Mouse (Mus musculus): Measurements from ENCODE around the gene Plekhg1. TPM values are rescaled to one million over a fixed set of nuclear protein-coding genes. Genes with fewer than 3 reads are reported as not detected.

The Plekhg1 gene
- total and polyA plus RNA-seq, 3 experiments: 0.60 to 0.97 (median 0.68) TPM

- H3K9me3 ChIP-seq (replicated peaks; ENCODE audit: low read length): no peaks in the 10 kb centered on the region
- no peak for DNase-seq (ENCODE audit: extremely low read depth)
- H3K4me3 ChIP-seq (replicated peaks in 1 of 3; ENCODE audit: low read depth in 2 of 3, low read length in 2 of 3, poor library complexity in 1 of 3): no peak overlapping the region
- dilution Hi-C loops (cut with MboI; ENCODE audit: extremely low pct_ligation_motif_present, extremely low pct_unique_long_range_greater_than_20kb, low sequenced_read_pairs) (no loop called here), in situ Hi-C loops (cut with MboI; ENCODE audit: low pct_ligation_motif_present, low pct_unique_long_range_greater_than_20kb, low sequenced_read_pairs) (loop anchor here (10.0 kb wide), 1 partner anchor 337 kb away; no protein-coding TSS in a partner anchor)
- H3K79me2 ChIP-seq (replicated peaks; ENCODE audit: control insufficient read depth, extremely low read depth, insufficient read depth, poor library complexity, severe bottlenecking): no peaks in the 10 kb centered on the region; the same call in 1 of the 2 replicates
- no peak overlapping the region for H3K4me2 ChIP-seq (ENCODE audit: insufficient read depth, low read depth, poor library complexity, severe bottlenecking)
- peaks cover 0 to 2% of the 10 kb centered on the region in 2 experiments; a peak in 1 of 4 replicates for H3K4me1 ChIP-seq (ENCODE audit: control insufficient read depth in 1 of 2, insufficient read depth in 2 of 2)
- H3K36me3 ChIP-seq (replicated peaks in 1 of 2; ENCODE audit: control insufficient read depth in 1 of 2, insufficient read depth in 1 of 2, low read length in 1 of 2): peaks cover 67 to 97% of the 10 kb centered on the region in 2 experiments
- H3K9ac ChIP-seq (ENCODE audit: insufficient read depth, low read depth): no peak overlapping the region
- TF ChIP-seq JUND (conservative IDR thresholded peaks at IDR 0.05; ENCODE audit: low read depth, low read length) (no peak), USF2 (conservative IDR thresholded peaks at IDR 0.05; ENCODE audit: low read depth, low read length) (no peak), PAX5 (IDR thresholded peaks at IDR 0.05; ENCODE audit: low read length) (no peak), MAX (IDR thresholded peaks at IDR 0.05; ENCODE audit: low read length) (no peak), CHD1 (IDR thresholded peaks at IDR 0.05; ENCODE audit: low read depth, low read length) (no peak), IRF4 (IDR thresholded peaks at IDR 0.05; ENCODE audit: low read depth, low read length) (no peak), ZKSCAN1 (IDR thresholded peaks at IDR 0.05; ENCODE audit: borderline replicate concordance, low read depth, low read length) (no peak)
- H3K27ac ChIP-seq (ENCODE audit: insufficient read depth, low read depth): no peak overlapping the region
- no peaks in the 10 kb centered on the region for H3K27me3 ChIP-seq (replicated peaks)
These were observed 257.8 kb downstream of the Plekhg1 start for GRCm38 (mm10) chr10:3997851-3998426.

GRCm38 (mm10) chr10:4002711-4003110, 262.5 kb downstream of the Plekhg1 start:
- dilution Hi-C loops (cut with MboI; ENCODE audit: extremely low pct_ligation_motif_present, extremely low pct_unique_long_range_greater_than_20kb, low sequenced_read_pairs): no loop called here
- no peak for TF ChIP-seq SMC3 (IDR thresholded peaks at IDR 0.05; ENCODE audit: low read depth, low read length)
- TF ChIP-seq MAFK (IDR thresholded peaks at IDR 0.05; ENCODE audit: insufficient replicate concordance, low read length): no peak
- TF ChIP-seq MAX (IDR thresholded peaks at IDR 0.05; ENCODE audit: low read length): no peak
- no peak for TF ChIP-seq RCOR1 (conservative IDR thresholded peaks at IDR 0.05; ENCODE audit: low read depth, low read length)
- no peak for TF ChIP-seq IRF4 (IDR thresholded peaks at IDR 0.05; ENCODE audit: low read depth, low read length)
- TF ChIP-seq ZC3H11A (IDR thresholded peaks at IDR 0.05; ENCODE audit: low read depth, low read length): no peak
- no peak for TF ChIP-seq MYC (IDR thresholded peaks at IDR 0.05; ENCODE audit: low read depth, low read length)
- TF ChIP-seq ZKSCAN1 (IDR thresholded peaks at IDR 0.05; ENCODE audit: borderline replicate concordance, low read depth, low read length): no peak
- TF ChIP-seq POLR2A (IDR thresholded peaks at IDR 0.05; ENCODE audit: low read depth, low read length): no peak
- no peak for TF ChIP-seq UBTF (IDR thresholded peaks at IDR 0.05; ENCODE audit: low read depth, low read length)
- TF ChIP-seq POLR2AphosphoS2 (IDR thresholded peaks at IDR 0.05; ENCODE audit: low read depth, low read length): no peak
- TF ChIP-seq TBP (conservative IDR thresholded peaks at IDR 0.05; ENCODE audit: low read depth, low read length): no peak
- TF ChIP-seq CHD1 (IDR thresholded peaks at IDR 0.05; ENCODE audit: low read depth, low read length): no peak

More at GRCm38 (mm10) chr10:4002711-4003110, 262.5 kb downstream of the Plekhg1 start:
- no peaks in the 10 kb centered on the region; the same call in 1 of the 2 replicates for H3K79me2 ChIP-seq (replicated peaks; ENCODE audit: control insufficient read depth, extremely low read depth, insufficient read depth, poor library complexity, severe bottlenecking)
- no peak overlapping the region for H3K9ac ChIP-seq (ENCODE audit: insufficient read depth, low read depth)
- no peak overlapping the region for H3K27ac ChIP-seq (ENCODE audit: insufficient read depth, low read depth)
- peak; percentile 4 for DNase-seq (ENCODE audit: extremely low read depth)
- H3K36me3 ChIP-seq (replicated peaks in 1 of 2; ENCODE audit: control insufficient read depth in 1 of 2, insufficient read depth in 1 of 2, low read length in 1 of 2): peaks cover 51 to 89% of the 10 kb centered on the region in 2 experiments
- H3K4me2 ChIP-seq (ENCODE audit: insufficient read depth, low read depth, poor library complexity, severe bottlenecking): no peak overlapping the region
- H3K9me3 ChIP-seq (replicated peaks; ENCODE audit: low read length): no peaks in the 10 kb centered on the region
- no peak overlapping the region for H3K4me3 ChIP-seq (replicated peaks in 1 of 3; ENCODE audit: low read depth in 2 of 3, low read length in 2 of 3, poor library complexity in 1 of 3)
- H3K27me3 ChIP-seq (replicated peaks): no peaks in the 10 kb centered on the region
- in situ Hi-C loops (cut with MboI; ENCODE audit: low pct_ligation_motif_present, low pct_unique_long_range_greater_than_20kb, low sequenced_read_pairs): no loop called here
- H3K4me1 ChIP-seq (ENCODE audit: control insufficient read depth in 1 of 2, insufficient read depth in 2 of 2): peaks cover 0 to 2% of the 10 kb centered on the region in 2 experiments; a peak in 1 of 4 replicates
